Mouse (Mus musculus): ENCODE measurements around the gene Pam.
"Not testable (repeated sequence)": the region's sequence is repeated elsewhere in the genome, so short reads cannot be mapped to it uniquely, and the experiment has no call there.

Gene Pam

DNA sequence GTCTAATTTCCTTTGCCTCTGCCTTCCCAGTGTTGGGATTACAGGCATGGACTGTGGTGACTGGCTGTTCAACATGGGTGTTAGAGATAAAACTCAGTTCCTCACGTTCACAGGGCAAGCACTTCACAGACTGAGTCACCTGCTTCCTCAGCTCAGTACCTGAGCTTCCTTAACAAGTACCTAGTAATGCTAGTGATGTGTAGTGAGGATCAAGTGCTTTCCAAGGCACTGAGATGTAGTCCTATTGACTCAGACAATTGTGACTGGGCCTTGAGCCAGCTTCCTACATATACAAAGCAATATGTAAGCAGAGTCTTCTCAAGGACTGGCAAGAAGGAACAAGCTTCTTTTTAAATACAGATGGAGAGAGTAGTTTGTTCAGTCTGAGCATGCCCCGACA, 131.7 kb downstream of the Pam start:
- DNase-seq (ENCODE audit: low read depth) = no peak

DNA sequence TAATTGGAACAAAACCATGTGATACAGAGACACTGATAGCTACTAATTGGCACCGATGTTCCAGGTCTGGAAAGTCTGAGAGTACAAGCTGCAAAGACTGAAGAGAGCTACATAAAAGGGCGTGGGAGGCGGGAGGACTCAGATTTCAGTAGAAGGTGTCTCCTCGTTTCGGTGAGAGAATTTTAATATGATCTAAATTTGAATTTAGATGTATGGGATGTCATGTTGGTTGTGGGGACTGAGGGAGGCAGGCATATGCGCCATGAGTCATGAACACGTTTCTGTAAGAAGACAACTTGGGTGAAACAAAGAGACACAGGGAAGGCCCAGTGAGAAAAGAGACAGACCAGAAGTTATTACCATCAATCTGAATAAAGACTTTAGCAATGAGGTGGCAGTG, 133.3 kb downstream of the Pam start:
- DNase-seq (ENCODE audit: low read depth) = no peak

DNA sequence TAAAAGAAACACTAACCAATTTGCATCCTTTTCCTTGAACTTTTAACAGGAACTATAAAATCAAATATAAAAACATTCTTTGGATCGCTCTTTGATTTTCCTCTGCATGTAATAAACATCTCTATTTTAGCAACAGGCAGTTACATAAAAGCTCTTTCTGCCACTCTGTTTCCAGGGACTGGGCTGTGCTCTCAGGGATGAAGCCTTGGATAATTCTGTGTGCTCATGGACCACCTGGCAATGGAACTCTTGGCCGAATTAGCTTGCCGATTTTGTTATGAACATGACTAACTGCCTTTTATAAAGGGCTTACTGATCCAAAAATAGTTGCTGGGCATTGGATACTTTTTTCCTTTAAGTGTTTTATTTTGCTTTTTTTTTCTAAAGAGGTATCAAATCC, 134.8 kb downstream of the Pam start:
- DNase-seq (ENCODE audit: low read depth) = no peak

DNA sequence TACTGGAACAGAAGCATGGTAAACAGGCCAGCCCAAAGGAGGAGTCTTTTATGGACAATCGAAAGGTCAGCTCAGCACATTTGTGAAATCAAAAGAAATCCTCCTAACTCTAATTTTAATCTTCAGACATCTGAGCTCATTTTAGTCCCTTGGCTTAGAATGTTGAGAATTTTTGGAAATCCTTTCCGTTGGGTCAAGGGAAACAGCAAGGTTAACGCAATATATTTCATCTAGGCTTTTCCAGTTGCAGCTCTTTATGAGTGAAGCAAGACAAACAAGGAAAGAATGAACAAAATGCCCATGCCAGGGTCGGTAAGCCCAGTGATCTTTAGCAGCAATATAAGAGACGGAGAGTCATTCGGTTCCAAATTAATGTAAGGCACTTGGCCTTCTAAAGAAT, 135.3 kb downstream of the Pam start:
- no peak for DNase-seq (ENCODE audit: low read depth)

DNA sequence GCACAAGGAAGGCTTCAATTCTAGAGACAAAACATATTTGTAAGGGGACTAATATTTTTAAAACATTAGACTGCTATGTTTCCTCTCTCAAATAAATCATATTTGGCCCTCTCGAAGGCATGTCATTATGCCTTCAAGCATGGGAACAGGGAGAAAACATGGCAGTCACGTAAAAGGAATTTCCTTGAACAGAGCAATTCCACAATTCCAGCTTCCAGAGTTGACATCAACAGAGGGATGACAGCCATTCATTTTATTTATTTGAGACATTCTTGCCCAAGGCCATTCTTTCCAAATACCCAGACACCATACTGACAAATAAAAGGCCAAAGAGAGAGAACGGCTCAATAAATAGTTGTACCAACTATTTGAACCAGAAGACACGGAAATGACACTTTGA, 136.7 kb downstream of the Pam start:
- no peak for DNase-seq (ENCODE audit: low read depth)

DNA sequence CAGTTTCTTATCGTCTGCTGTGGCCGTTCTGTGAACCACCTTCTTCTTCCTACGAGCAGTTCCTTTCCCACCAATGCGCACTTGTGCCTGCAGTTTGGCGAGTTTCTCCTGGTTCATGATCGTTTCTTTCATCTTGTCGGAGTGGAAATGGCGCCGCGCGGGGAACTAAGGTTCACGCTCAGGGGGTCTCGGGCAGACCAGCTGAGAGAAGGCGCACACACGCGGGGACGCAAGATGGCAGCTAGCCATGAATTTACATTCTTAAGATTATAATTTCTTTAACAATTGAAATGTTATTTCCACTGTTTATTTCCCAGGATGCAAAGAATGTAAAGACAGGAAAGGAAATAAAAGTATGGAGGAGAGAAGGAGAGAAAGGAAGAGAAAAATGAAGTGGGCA, 146.2 kb downstream of the Pam start:
- not testable (repeated sequence) for DNase-seq (ENCODE audit: low read depth)

DNA sequence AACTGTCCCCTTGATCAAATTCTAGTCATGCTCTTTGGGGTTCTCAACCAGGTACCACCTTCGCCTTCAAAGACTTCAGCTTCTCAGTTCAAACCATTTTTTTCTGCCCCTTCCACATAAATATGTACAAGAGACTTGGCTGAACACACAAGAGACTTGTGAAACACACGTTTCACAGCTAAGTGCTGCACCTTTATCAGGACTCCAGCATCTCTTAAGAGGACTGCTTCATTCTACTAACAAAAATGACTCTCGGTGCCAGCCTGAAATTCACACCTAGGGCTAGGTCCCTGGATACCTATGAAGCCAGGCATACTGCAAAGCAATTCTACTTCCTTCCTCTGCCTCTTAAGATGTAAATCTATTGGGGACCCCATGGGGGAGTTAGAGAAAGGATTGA, 148.3 kb downstream of the Pam start:
- no peak for DNase-seq (ENCODE audit: low read depth)

DNA sequence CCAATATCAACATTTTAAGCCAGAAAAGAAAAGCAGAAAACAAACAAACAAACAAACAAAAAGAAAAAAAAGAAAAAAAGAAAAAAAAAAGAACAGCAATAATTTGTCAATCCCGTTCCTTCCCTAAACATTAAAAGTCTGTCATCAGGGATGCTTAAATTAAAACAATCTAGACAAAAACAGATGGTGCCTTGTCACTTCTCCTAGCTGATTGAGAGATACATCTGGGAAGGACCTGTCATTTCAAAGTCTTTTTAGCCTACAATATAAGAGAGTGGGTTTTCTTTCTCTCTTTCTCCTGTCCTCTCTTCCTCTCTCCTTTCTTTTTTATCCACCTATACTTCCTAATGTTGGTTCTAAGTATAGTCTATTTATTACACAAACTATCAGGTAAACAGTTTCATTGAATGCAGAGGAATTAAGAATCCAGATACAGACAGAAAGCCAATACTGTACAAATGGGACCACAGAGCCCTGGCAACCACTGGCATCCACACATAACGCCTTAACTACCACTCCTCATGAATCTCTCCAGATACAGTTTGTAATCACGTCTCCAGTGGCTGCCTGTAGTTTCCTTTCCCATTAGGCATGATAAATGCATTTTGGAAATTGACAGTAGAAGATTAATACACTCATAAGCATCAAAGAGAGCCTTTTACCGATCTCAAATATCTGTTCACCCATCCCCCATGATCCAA, 151.4 kb downstream of the Pam start:
- no peak for DNase-seq (ENCODE audit: low read depth)

DNA sequence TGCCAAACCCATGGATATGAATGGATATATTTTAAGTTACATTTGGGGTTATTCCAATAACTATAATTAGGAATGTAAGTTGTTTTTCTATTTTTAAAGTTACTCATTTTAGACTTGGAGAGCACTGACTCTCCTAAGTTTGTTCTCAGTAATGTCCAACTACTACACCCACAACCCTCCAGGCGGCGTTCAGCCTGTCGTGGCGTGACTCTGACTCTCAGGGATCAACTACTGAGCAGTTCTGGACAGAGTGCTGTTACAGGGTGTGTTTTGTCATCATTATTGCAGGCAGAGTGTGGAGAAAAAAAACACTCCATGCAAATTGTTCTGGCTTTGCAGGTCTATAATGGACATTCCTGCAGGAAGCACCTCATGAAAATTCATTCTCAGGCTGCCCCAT, 152.0 kb downstream of the Pam start:
- DNase-seq (ENCODE audit: low read depth) = no peak

DNA sequence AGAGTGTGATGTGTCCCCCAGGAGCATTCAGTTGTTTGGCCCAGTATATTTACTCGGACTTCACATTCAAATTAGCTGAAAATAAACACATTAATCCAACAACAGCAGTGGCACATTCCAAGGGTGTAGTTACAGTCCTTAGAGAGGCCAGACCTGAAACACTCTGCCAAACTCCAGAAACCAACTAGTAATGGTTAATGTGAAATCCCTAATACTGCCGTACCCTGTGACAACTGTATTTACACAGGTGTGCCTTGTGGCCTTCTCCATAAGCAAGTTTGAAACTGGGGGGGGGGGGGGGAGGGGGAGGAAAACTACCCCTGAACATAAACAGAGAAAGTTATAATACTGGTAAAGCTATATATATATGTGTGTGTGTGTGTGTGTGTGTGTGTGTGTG, 152.5 kb downstream of the Pam start:
- no peak for DNase-seq (ENCODE audit: low read depth)

DNA sequence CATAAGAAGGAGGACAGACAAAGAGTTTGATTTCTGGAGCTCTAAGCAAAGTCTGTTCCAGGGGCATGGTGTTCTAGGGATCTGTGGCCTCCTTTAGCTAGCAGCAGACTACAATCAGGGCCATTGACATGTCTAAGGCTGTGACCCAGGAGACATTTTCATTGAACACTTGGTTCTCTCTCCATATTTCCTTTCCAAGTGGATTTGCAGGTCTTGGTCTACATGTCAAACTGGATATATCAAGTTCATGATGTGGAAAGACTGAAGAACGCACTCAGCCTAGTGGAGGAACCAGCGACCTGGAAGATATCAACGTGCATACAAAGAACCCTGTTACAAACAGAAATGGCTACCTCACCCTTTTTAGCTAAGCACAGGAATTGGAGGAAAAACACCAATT, 156.9 kb downstream of the Pam start:
- DNase-seq (ENCODE audit: low read depth) = no peak

DNA sequence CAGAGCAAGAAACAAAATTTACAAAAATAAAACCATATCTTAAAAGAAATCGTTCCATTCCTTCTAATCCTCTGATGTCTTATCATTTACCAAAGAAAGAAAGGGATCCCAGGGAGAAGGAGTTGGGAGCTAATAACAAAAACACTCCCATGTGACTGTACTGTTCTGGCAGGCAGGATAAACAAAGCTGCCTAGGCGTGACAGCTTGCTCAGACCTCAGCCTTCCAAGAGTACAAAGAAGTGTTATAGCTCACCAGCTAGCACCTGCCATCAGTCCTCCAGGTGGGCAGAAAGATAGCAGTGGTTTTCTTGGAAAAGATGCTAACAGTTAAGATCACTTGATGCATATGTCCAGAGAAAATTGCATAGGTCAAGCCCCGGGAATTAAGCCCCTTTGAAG, 157.4 kb downstream of the Pam start:
- no peak for DNase-seq (ENCODE audit: low read depth)

DNA sequence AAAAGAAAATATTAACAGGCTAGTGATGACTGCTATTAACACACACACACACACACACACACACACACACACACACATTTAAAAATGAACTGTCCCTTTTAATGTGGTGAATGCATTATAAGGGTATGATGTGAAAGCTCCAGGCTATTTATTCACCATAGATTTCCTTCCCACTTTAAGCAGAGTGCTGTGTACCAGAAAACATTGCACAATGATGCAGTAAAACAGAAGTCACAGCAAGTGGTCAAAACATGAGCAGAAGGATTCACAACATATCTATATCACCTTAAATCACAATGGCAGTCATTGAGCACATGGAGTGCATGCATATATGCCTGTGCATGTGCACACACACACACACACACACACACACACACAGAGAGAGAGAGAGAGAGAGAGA, 160.5 kb downstream of the Pam start:
- DNase-seq (ENCODE audit: low read depth) = no peak

DNA sequence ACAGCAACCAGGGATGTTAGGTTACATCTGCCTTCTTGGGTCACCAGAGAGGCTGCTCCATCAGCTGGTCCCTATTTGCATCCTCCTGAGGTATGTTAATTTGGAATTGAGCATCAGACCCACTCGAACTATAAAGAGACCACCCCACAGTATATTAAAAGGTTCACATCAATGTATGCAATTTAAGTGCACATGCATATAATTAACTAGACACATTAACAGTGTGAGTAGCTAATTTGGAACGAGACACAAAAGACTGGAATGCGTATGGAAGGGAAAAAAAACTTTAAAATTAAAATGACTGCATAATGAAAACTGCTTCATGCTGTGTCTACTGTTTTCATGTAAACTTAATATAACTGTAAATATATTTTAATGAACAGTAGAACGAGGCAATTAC, 164.2 kb downstream of the Pam start:
- DNase-seq (ENCODE audit: low read depth) = no peak

DNA sequence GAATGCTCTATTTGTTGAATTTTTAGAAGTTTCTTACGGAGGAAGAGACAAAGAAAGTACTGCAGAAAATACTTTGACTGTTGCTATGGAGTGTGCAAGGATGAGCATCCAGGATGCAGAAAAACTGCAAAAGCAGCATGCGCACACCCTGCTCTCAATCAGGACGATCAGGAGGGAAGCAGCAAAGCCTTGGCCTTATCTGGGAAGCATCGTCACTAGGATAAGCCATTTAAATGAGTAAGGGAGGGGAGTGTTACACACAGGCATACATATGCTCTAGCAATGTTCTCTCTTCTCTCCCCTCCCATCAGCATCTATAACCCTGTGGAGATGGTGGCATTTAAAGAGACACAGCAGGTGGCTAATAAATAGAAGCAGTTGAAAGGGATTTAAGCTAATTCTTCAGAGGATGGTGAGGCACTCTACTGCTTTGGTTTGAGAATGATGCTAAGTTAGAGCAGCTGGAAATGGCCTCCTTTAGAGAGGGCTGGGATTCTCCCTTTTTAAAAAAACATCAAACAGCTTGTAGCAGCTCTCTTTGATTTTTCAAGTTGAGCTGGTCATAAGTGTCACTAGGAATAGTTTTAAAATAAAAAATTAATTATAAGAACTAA, 165.9 kb downstream of the Pam start:
- DNase-seq (ENCODE audit: low read depth) = no peak

DNA sequence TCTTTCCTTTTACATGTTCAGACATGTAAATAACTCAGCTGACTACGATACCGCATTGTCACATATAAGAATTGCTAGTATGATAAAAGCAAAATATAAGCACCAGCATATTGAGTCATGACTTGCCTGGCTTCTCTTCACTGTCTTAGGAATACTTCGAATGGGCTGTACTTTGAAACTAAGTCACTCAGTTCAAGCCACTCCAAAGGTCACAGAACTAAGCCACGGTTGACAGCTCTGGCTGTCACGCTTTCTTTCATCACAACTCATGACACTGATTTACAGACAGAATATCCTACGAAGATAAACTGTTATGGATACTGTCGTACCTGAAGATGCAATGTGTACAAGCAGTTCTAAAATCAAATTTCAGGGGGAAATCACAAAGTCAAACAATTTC, 168.7 kb downstream of the Pam start:
- no peak for DNase-seq (ENCODE audit: low read depth)

DNA sequence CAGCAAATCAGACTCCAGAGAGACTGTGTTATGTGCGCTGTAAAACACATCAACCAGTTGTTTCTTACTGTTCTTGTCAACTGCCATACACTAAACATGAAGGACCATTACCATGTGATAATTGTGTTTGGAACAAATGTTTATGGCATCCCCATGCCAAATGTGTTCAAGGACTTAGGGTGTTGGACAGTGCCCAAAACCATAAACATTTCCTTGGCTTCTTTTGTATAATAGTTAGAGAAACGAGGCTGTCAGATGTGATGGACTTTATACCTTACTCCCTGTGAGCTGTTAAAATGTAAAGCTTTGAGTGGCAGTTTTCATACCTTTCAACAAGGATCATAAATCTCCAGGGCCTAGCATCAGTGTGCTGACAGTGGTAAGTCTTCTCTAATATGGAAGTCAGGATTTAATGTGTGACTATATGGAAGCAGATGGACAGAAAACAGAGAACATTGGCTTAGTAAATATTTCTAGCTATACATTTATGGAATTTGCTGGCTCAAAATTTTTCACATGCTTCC, 169.4 kb downstream of the Pam start:
- no peak for DNase-seq (ENCODE audit: low read depth)

DNA sequence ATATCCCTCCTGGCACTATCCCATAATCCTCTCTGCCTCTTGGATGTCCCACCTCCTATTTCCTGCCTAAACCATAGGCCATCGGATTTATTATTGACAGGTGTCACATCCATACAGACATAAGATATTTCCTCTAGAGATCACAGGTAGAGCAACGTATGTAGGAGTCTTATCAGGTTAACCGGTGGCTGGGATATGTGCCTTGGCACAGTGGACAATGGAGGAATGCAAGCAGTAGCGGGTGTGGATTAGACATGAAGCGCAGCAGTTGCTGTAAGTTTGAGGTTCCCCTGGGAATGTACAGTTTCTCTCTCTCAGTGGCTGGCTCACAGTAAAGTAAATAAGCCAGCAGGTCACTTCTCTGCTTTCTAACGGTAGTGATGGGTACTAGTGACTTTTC, 173.1 kb downstream of the Pam start:
- no peak for DNase-seq (ENCODE audit: low read depth)

DNA sequence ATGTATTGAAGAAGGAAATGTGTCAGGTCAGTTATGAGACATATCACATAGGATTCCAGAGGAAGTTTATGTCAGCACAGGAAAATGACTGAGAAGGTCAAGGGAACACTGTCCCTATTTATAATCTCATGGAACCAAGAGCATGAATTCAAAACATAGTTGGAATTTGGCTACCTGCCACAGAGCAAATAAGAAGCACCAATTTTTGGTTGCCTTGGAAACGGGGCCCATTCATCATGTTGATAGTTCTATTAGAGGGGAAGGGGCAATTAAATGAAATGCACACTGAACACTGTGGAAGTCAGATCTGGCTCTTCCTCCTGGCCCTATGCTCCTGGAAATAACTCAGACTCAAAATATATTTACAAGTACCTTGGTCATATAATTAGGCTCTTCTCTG, 173.6 kb downstream of the Pam start:
- no peak for DNase-seq (ENCODE audit: low read depth)

DNA sequence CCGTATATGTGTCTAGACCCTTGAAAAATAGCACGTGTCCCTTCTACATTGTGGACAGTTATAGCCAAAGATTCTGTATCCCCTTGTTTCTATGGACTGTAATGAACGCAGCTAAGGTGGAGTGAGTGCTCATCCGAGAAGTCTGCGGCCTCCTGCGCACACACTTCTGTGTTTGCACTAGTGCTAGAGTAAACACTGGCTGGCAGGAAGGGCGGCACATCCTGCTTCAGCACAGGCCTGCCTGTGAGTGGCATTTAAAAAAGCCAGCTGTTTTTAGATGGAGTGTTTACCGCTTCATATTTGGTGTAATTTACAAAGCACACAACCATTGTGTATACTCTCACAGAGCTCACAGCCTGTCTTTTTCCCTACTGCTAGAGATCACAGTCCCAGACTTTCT, 177.0 kb downstream of the Pam start:
- no peak for DNase-seq (ENCODE audit: low read depth)

DNA sequence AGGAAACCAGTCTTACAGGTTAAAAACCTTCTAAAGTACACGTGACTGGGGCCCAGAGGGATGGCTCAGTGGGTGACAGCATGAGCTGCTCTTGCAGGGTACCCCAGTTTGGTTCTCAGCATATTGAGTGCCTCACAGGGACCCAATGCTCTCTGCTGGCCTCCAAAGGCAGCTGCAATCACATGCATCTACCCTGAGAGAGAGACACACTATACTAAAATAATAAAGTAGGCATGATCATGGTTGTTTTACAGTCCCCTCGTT, 178.5 kb downstream of the Pam start:
- DNase-seq (ENCODE audit: low read depth) = no peak

DNA sequence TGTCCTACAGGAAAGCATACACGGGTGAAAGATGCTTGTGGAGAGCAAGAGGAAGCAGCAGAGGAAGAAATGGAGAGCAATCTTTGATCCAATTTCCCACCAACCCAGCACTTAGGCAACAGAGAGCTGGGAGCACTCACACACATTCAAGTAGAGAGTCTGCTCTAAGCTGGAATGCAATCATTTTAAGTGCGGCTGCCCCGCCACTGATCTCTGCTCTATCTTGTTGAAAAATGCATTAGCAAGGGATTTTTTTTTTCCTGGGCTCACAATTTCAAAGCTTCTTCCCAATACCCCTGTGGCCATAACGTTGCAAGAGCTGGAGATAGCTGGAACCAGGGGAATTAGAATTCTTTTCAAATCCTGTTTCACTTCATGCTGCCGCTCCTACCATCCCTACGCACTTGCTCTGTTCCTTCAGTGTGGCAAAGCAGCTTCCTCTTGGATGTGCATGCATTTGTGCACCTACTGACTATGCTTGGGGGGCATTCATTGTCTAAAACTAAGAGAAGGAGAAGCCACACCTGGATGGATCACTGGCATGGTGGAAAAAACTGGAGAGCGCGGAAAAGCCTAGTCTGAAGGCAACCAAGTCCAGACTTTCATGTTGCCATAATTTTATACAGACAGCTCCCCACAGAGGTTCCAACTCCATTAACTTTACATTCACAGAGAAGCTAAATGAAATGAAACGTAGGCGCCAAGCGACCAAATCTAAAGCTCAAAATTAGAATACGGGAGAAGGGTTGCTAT, 179.1 kb downstream of the Pam start:
- DNase-seq (ENCODE audit: low read depth) = no peak

DNA sequence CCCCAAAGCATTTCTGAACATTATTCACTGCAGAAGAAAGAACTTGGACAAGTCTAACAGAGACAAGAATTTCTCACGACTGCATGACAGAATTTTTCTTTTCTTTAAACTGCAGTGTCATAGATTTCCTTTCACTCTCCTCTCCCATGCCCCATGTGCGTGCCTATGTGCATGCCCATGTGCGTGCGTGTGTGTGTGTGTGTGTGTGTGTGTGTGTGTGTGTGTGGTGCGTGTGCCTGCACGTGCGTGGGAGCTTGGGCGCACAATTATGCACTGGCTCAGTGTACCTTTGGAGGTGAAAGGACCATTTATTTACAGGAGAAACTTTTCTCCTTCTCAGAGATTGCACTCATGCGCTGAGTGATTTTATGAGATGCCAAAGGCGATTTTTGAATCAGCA, 179.7 kb downstream of the Pam start:
- no peak for DNase-seq (ENCODE audit: low read depth)

DNA sequence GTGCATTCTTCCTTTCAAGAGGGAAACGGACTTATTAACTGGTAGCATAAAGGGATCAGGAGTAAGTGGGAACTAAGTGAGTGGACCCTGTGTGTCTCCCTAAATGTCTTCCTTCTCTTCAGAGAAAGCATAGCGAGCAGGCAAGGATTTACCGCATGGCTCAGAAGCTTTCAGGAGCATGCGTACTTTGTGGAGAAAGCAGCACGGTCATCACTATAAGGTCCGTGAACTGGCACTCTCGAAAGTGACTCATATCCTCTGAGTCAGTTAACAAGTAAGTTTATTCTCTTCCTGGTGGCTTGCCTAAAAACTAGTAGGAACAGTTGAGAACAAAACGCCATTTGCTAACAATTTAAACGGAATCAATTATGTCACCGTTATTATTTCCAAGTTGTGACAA, 184.6 kb downstream of the Pam start:
- DNase-seq (ENCODE audit: low read depth) = no peak
